11 mouse cellular contexts compared by ENCODE assay signal in genomic region chr1:72214470-72214961, GRCm38 (mm10). TPM values are rescaled to one million over a fixed set of nuclear protein-coding genes. Genes with fewer than 3 reads are reported as not detected.
DNase-seq lines count a peak whose midpoint lies in the region; ATAC-seq lines count a peak whose summit lies in the region.
"Had no signal": no experiment of that assay in that cellular context is flagged by ENCODE, and none has a peak within 500 bp of the region (broad histone marks: within the 10 kb centered on the region; RNA-seq: fewer than 3 reads in every experiment).

No protein-coding gene starts in this region.

- peaks cover 12% of the 10 kb centered on the region for H3K4me1 ChIP-seq in heart, embryonic 11.5 days (ENCODE audit: control insufficient read depth, insufficient read depth, low read length)
- H3K4me1 ChIP-seq in midbrain, embryonic 10.5 days: peaks cover 24% of the 10 kb centered on the region
- 0 out of 2 replicates have a peak, but pooled peaks cover 8% of the 10 kb centered on the region for H3K4me1 ChIP-seq in liver, embryonic 12.5 days

- no peak overlapping the region; the same call in 1 of the 2 replicates for H3K4me2 ChIP-seq in heart, embryonic 11.5 days
- H3K4me2 ChIP-seq in liver, embryonic 12.5 days: no peak overlapping the region

- peak overlapping the region; percentile 50; the same call in 1 of the 2 replicates for H3K27ac ChIP-seq in heart, embryonic 11.5 days (ENCODE audit: low read depth, low read length)
- H3K27ac ChIP-seq in midbrain, embryonic 10.5 days (replicated peaks): no peak overlapping the region
- no peak overlapping the region for H3K27ac ChIP-seq in liver, embryonic 12.5 days

- 0 out of 2 replicates have a peak overlapping the region, but pooled peaks have one; percentile 5 for H3K9ac ChIP-seq in heart, embryonic 11.5 days (ENCODE audit: low read depth, low read length)
- no peak overlapping the region for H3K9ac ChIP-seq in liver, embryonic 12.5 days

- H3K36me3 ChIP-seq in heart, embryonic 11.5 days (ENCODE audit: control insufficient read depth, insufficient read depth, low read length): no peaks in the 10 kb centered on the region
- no peaks in the 10 kb centered on the region for H3K36me3 ChIP-seq in midbrain, embryonic 10.5 days
- H3K36me3 ChIP-seq in liver, embryonic 12.5 days: no peaks in the 10 kb centered on the region

- H3K4me3 ChIP-seq in heart, embryonic 11.5 days (ENCODE audit: low read depth, low read length): no peak overlapping the region
- no peak overlapping the region for H3K4me3 ChIP-seq in midbrain, embryonic 10.5 days
- H3K4me3 ChIP-seq in liver, embryonic 12.5 days: no peak overlapping the region

- DNase-seq in layer of hippocampus, adult 9-11 months: peak; percentile 47
- no peak for DNase-seq in layer of hippocampus, postnatal 36 days
- DNase-seq in cerebellum, postnatal 14 days: peak; percentile 73 to 76
- peak; percentile 12 to 22 for DNase-seq in spleen, adult 18-20 months
- no peak for DNase-seq in midbrain, embryonic 10.5 days (ENCODE audit: low spot score)
- no peak for DNase-seq in yolk sac, embryonic 10.5 days (ENCODE audit: low spot score)
- DNase-seq: kidney, postnatal 36 days; lung, adult 2 months had no signal

- no peaks in the 10 kb centered on the region for H3K9me3 ChIP-seq in heart, embryonic 11.5 days (replicated peaks; ENCODE audit: control insufficient read depth, low read length)
- H3K9me3 ChIP-seq in midbrain, embryonic 10.5 days (replicated peaks): no peaks in the 10 kb centered on the region
- H3K9me3 ChIP-seq in liver, embryonic 12.5 days (replicated peaks): no peaks in the 10 kb centered on the region

- 40% methylated on average over 7 of the region's 7 CpGs for WGBS in heart, embryonic 11.5 days (ENCODE audit: insufficient replicate concordance)
- 66% methylated on average over 7 of the region's 7 CpGs for WGBS in midbrain, embryonic 10.5 days
- 17% methylated on average over 7 of the region's 7 CpGs for WGBS in liver, embryonic 12.5 days (ENCODE audit: insufficient replicate concordance)

- no peaks in the 10 kb centered on the region for H3K27me3 ChIP-seq in heart, embryonic 11.5 days (ENCODE audit: control insufficient read depth, insufficient read depth, low read length)
- peaks cover 24% of the 10 kb centered on the region for H3K27me3 ChIP-seq in midbrain, embryonic 10.5 days (ENCODE audit: low read depth, poor library complexity, severe bottlenecking)
- H3K27me3 ChIP-seq in liver, embryonic 12.5 days (replicated peaks): peaks cover 41% of the 10 kb centered on the region

- no peak for ATAC-seq in heart, embryonic 11.5 days (replicated peaks; ENCODE audit: insufficient number of reproducible peaks, low FRiP score, low TSS enrichment)
- ATAC-seq in liver, embryonic 12.5 days: no peak
- ATAC-seq: CD4-positive, CD25-positive, alpha-beta regulatory T cell, adult 4 months had no signal

RNA-seq across cellular contexts. Expression of gene Mreg, which starts 2.4 kb away (rescaled TPM):
- total RNA-seq in layer of hippocampus, postnatal 36 days (2021): 1 to 10 TPM; 3.4 to 4.2 TPM
- polyA plus RNA-seq in heart, embryonic 11.5 days (2014; fragmentation: Nextera tagmentation; extraction: Ambion mirVana): 4.8 and 4.9 TPM in 2 replicates
- polyA plus RNA-seq in midbrain, embryonic 10.5 days (2016; fragmentation: Nextera tagmentation; extraction: Ambion mirVana): 5.0 and 7.6 TPM in 2 replicates
- polyA plus RNA-seq in liver, embryonic 12.5 days (2016; fragmentation: Nextera tagmentation; extraction: Ambion mirVana): 5.2 and 5.8 TPM in 2 replicates

Comparison
In these comparisons a context has a peak if more than half of its experiments do, and no peak if none do; other contexts are left out.
1. DNase-seq: peak in layer of hippocampus, adult 9-11 months (single experiment), cerebellum, postnatal 14 days (2 of 2) and spleen, adult 18-20 months (2 of 2); none in layer of hippocampus, postnatal 36 days (0 of 2), midbrain, embryonic 10.5 days (single experiment) and yolk sac, embryonic 10.5 days (single experiment).